ENCODE assay signal across 19 mouse cellular contexts in genomic region chr2:73347136-73347535, GRCm38 (mm10). TPM values are rescaled to one million over a fixed set of nuclear protein-coding genes. Genes with fewer than 3 reads are reported as not detected.
A peak's percentile ranks its signal among the peaks of the same experiment; 100 is the strongest.
DNase-seq lines count a peak whose midpoint lies in the region; ATAC-seq and TF ChIP-seq lines count a peak whose summit lies in the region.
"Had no signal": no experiment of that assay in that cellular context is flagged by ENCODE, and none has a peak within 500 bp of the region (broad histone marks: within the 10 kb centered on the region; RNA-seq: fewer than 3 reads in every experiment).

No protein-coding gene starts in this region.

- H3K27ac ChIP-seq in forebrain, embryonic 13.5 days: peak overlapping the region; percentile 73
- H3K27ac ChIP-seq in forebrain, embryonic 12.5 days: no peak overlapping the region
- no peak overlapping the region for H3K27ac ChIP-seq in lung, embryonic 14.5 days (ENCODE audit: low read depth)
- peak overlapping the region; percentile 55; the same call in 1 of the 2 replicates for H3K27ac ChIP-seq in embryonic facial prominence, embryonic 10.5 days (replicated peaks)
- H3K27ac ChIP-seq: intestine, embryonic 15.5 days; kidney, postnatal 0 days; limb, embryonic 15.5 days; midbrain, embryonic 12.5 days; stomach, postnatal 0 days had no signal

- H3K4me2 ChIP-seq in forebrain, embryonic 13.5 days: no peak overlapping the region
- no peak overlapping the region for H3K4me2 ChIP-seq in forebrain, embryonic 12.5 days
- H3K4me2 ChIP-seq in lung, embryonic 14.5 days: no peak overlapping the region
- H3K4me2 ChIP-seq: heart, embryonic 11.5 days; intestine, embryonic 15.5 days; limb, embryonic 15.5 days; midbrain, embryonic 12.5 days had no signal

- no peak for TF ChIP-seq CTCF in lung, embryonic 14.5 days (IDR thresholded peaks at IDR 0.05; ENCODE audit: low read depth)
- no peak for TF ChIP-seq CTCF in lung, adult 2 months (IDR thresholded peaks at IDR 0.05; ENCODE audit: insufficient read depth, low read length)

- H3K9ac ChIP-seq in forebrain, embryonic 13.5 days: no peak overlapping the region
- H3K9ac ChIP-seq in forebrain, embryonic 12.5 days: no peak overlapping the region
- H3K9ac ChIP-seq in lung, embryonic 14.5 days: no peak overlapping the region
- H3K9ac ChIP-seq: intestine, embryonic 15.5 days; limb, embryonic 15.5 days; liver, postnatal 0 days; midbrain, embryonic 12.5 days had no signal

- H3K9me3 ChIP-seq in forebrain, embryonic 13.5 days (replicated peaks): no peaks in the 10 kb centered on the region
- no peaks in the 10 kb centered on the region for H3K9me3 ChIP-seq in forebrain, embryonic 12.5 days
- no peaks in the 10 kb centered on the region for H3K9me3 ChIP-seq in lung, embryonic 14.5 days (ENCODE audit: low read depth, low read length)
- H3K9me3 ChIP-seq in embryonic facial prominence, embryonic 10.5 days: no peaks in the 10 kb centered on the region
- H3K9me3 ChIP-seq: intestine, embryonic 15.5 days; limb, embryonic 15.5 days; midbrain, embryonic 12.5 days had no signal

- peak; percentile 7 for DNase-seq in lung, embryonic 14.5 days
- no peak for DNase-seq in lung, adult 2 months
- DNase-seq in embryonic facial prominence, embryonic 10.5 days (ENCODE audit: low spot score): peak; percentile 50
- peak; percentile 31 for DNase-seq in forelimb bud, embryonic 11.5 days (ENCODE audit: low read depth, low spot score)
- no peak for DNase-seq in right cerebral cortex, postnatal 36 days (ENCODE audit: low spot score in 2 of 2)
- no peak for DNase-seq in right cerebral cortex, postnatal 25 days
- DNase-seq: adrenal gland, adult 8-10 months; cerebellum, adult 11 months; gastrocnemius, postnatal 36 days; liver, postnatal 0 days; lung, postnatal 36 days had no signal

- no peak overlapping the region for H3K4me3 ChIP-seq in forebrain, embryonic 13.5 days
- H3K4me3 ChIP-seq in forebrain, embryonic 12.5 days (replicated peaks): no peak overlapping the region
- no peak overlapping the region for H3K4me3 ChIP-seq in lung, embryonic 14.5 days (ENCODE audit: low read depth, low read length)
- no peak overlapping the region for H3K4me3 ChIP-seq in lung, adult 2 months (replicated peaks; ENCODE audit: extremely low read depth, low read depth, low read length)
- H3K4me3 ChIP-seq in embryonic facial prominence, embryonic 10.5 days: no peak overlapping the region
- H3K4me3 ChIP-seq: intestine, embryonic 15.5 days; limb, embryonic 15.5 days; midbrain, embryonic 12.5 days had no signal

- TF ChIP-seq POLR2A in lung, adult 2 months (IDR thresholded peaks at IDR 0.05; ENCODE audit: borderline replicate concordance, extremely low read depth, low read depth, low read length): no peak

- WGBS in forebrain, embryonic 13.5 days: 82% methylated on average over 6 of the region's 6 CpGs
- 70% methylated on average over 6 of the region's 6 CpGs for WGBS in forebrain, embryonic 12.5 days
- WGBS in lung, embryonic 14.5 days: 52% methylated on average over 6 of the region's 6 CpGs
- 72% methylated on average over 6 of the region's 6 CpGs for WGBS in lung, adult 2 months
- WGBS in embryonic facial prominence, embryonic 10.5 days: 41% methylated on average over 6 of the region's 6 CpGs

- H3K4me1 ChIP-seq in forebrain, embryonic 13.5 days: peaks cover 28% of the 10 kb centered on the region
- H3K4me1 ChIP-seq in forebrain, embryonic 12.5 days: peaks cover 15% of the 10 kb centered on the region
- H3K4me1 ChIP-seq in lung, embryonic 14.5 days (ENCODE audit: insufficient read depth): peaks cover 3% of the 10 kb centered on the region; the same call in 1 of the 2 replicates
- peaks cover 2% of the 10 kb centered on the region; the same call in 1 of the 2 replicates for H3K4me1 ChIP-seq in lung, adult 2 months (ENCODE audit: control insufficient read depth, insufficient read depth, low read length)
- peaks cover 44% of the 10 kb centered on the region for H3K4me1 ChIP-seq in embryonic facial prominence, embryonic 10.5 days
- H3K4me1 ChIP-seq: intestine, embryonic 15.5 days had no signal

- H3K27me3 ChIP-seq in forebrain, embryonic 13.5 days: no peaks in the 10 kb centered on the region
- no peaks in the 10 kb centered on the region for H3K27me3 ChIP-seq in forebrain, embryonic 12.5 days
- no peaks in the 10 kb centered on the region for H3K27me3 ChIP-seq in lung, embryonic 14.5 days (ENCODE audit: insufficient read depth, low read length)
- H3K27me3 ChIP-seq in embryonic facial prominence, embryonic 10.5 days (replicated peaks; ENCODE audit: low read depth, poor library complexity, severe bottlenecking): 0 out of 2 replicates have a peak, but pooled peaks cover 4% of the 10 kb centered on the region
- H3K27me3 ChIP-seq: intestine, embryonic 15.5 days; limb, embryonic 15.5 days; midbrain, embryonic 12.5 days had no signal

- ATAC-seq in forebrain, embryonic 13.5 days: no peak
- no peak for ATAC-seq in forebrain, embryonic 12.5 days (ENCODE audit: low FRiP score)
- no peak for ATAC-seq in lung, embryonic 14.5 days (ENCODE audit: insufficient read depth)
- ATAC-seq: intestine, embryonic 15.5 days; liver, postnatal 0 days had no signal

- H3K36me3 ChIP-seq in forebrain, embryonic 13.5 days (ENCODE audit: poor library complexity, severe bottlenecking): no peaks in the 10 kb centered on the region
- H3K36me3 ChIP-seq in forebrain, embryonic 12.5 days (replicated peaks): no peaks in the 10 kb centered on the region
- H3K36me3 ChIP-seq in lung, embryonic 14.5 days (ENCODE audit: insufficient read depth): no peaks in the 10 kb centered on the region
- no peaks in the 10 kb centered on the region for H3K36me3 ChIP-seq in embryonic facial prominence, embryonic 10.5 days (replicated peaks)
- H3K36me3 ChIP-seq: intestine, embryonic 15.5 days; limb, embryonic 15.5 days; midbrain, embryonic 12.5 days had no signal

RNA-seq across cellular contexts. Expression of gene Cir1, which starts 34.6 kb away (rescaled TPM):
- polyA plus RNA-seq in forebrain, embryonic 13.5 days (2015; fragmentation: Nextera tagmentation; extraction: Ambion mirVana): 26.9 and 30.2 TPM in 2 replicates
- 24.0 and 26.1 TPM in 2 replicates for polyA plus RNA-seq in forebrain, embryonic 12.5 days (2016; fragmentation: Nextera tagmentation; extraction: Ambion mirVana)
- polyA plus RNA-seq in lung, embryonic 14.5 days (2014; fragmentation: Nextera tagmentation; extraction: Ambion mirVana): 20.9 and 23.8 TPM in 2 replicates
- 2.1 and 4.3 TPM in 2 replicates for polyA plus RNA-seq in lung, adult 2 months (2012; rRNA removed)
- polyA plus RNA-seq in embryonic facial prominence, embryonic 10.5 days (2016; fragmentation: Nextera tagmentation; extraction: Ambion mirVana): 16.8 and 18.0 TPM in 2 replicates

RNA-seq across cellular contexts. Expression of gene Scrn3, which starts 34.7 kb away (rescaled TPM):
- polyA plus RNA-seq in forebrain, embryonic 13.5 days (2015; fragmentation: Nextera tagmentation; extraction: Ambion mirVana): 9.5 and 10.5 TPM in 2 replicates
- 10.9 and 12.7 TPM in 2 replicates for polyA plus RNA-seq in forebrain, embryonic 12.5 days (2016; fragmentation: Nextera tagmentation; extraction: Ambion mirVana)
- polyA plus RNA-seq in lung, embryonic 14.5 days (2014; fragmentation: Nextera tagmentation; extraction: Ambion mirVana): 15.0 and 15.9 TPM in 2 replicates
- 5.5 and 8.9 TPM in 2 replicates for polyA plus RNA-seq in lung, adult 2 months (2012; rRNA removed)
- 14.7 and 15.3 TPM in 2 replicates for polyA plus RNA-seq in embryonic facial prominence, embryonic 10.5 days (2016; fragmentation: Nextera tagmentation; extraction: Ambion mirVana)

RNA-seq across cellular contexts. Expression of gene Gpr155, which starts 39.2 kb away (rescaled TPM):
- polyA plus RNA-seq in forebrain, embryonic 13.5 days (2015; fragmentation: Nextera tagmentation; extraction: Ambion mirVana): 6.8 and 7.2 TPM in 2 replicates
- 7.3 and 8.0 TPM in 2 replicates for polyA plus RNA-seq in forebrain, embryonic 12.5 days (2016; fragmentation: Nextera tagmentation; extraction: Ambion mirVana)
- polyA plus RNA-seq in lung, embryonic 14.5 days (2014; fragmentation: Nextera tagmentation; extraction: Ambion mirVana): 6.2 and 6.9 TPM in 2 replicates
- polyA plus RNA-seq in lung, adult 2 months (2012; rRNA removed): 16.4 and 20.8 TPM in 2 replicates
- 2.8 and 4.3 TPM in 2 replicates for polyA plus RNA-seq in embryonic facial prominence, embryonic 10.5 days (2016; fragmentation: Nextera tagmentation; extraction: Ambion mirVana)

Comparison
In these comparisons a context has a peak if more than half of its experiments do, and no peak if none do; other contexts are left out.
1. H3K27ac ChIP-seq: peak in forebrain, embryonic 13.5 days (single experiment) and embryonic facial prominence, embryonic 10.5 days (single experiment); none in forebrain, embryonic 12.5 days (single experiment) and lung, embryonic 14.5 days (single experiment).
2. DNase-seq: peak in lung, embryonic 14.5 days (single experiment), embryonic facial prominence, embryonic 10.5 days (single experiment) and forelimb bud, embryonic 11.5 days (single experiment); none in lung, adult 2 months (single experiment), right cerebral cortex, postnatal 36 days (0 of 2) and right cerebral cortex, postnatal 25 days (single experiment).